Mouse (Mus musculus) midbrain, embryonic 11.5 days (tissue): ENCODE data around the gene Ank2. TPM values are rescaled to one million over a fixed set of nuclear protein-coding genes. Genes with fewer than 3 reads are reported as not detected.
A peak's percentile ranks its signal among the peaks of the same experiment; 100 is the strongest.

Experiments used
- ATAC-seq: fragments of 200-750 bp; cut with Nextera tagmentation; 2 replicates; pipeline ENCODE4 v1.8.0; 2017; ENCODE audit warnings: moderate TSS enrichment, moderate library complexity; ENCODE audit not compliant: low FRiP score
- DNase-seq: peaks from one replicate; pipeline ENCODE4 v3.0.0; 2015; ENCODE audit warnings: low spot score; ENCODE audit errors: missing footprints
- H3K27ac ChIP-seq: fragments of 300-500 bp; sonication (generic); 2 replicates; pipeline ENCODE4 v1.5.1; 2014; ENCODE audit warnings: low read depth, low read length
- H3K27me3 ChIP-seq: fragments of 300-500 bp; sonication (generic); 2 replicates; pipeline ENCODE4 v1.6.1; 2014; ENCODE audit warnings: mild to moderate bottlenecking, low read length, moderate library complexity, mixed read lengths; ENCODE audit not compliant: control insufficient read depth, insufficient read depth
- H3K36me3 ChIP-seq: fragments of 300-500 bp; sonication (generic); 2 replicates; pipeline ENCODE4 v1.6.1; 2014; ENCODE audit warnings: mild to moderate bottlenecking, low read length, moderate library complexity, mixed read lengths; ENCODE audit not compliant: control insufficient read depth, insufficient read depth
- H3K4me1 ChIP-seq: fragments of 300-500 bp; sonication (generic); 2 replicates; pipeline ENCODE4 v1.6.1; 2014; ENCODE audit warnings: low read length; ENCODE audit not compliant: control insufficient read depth, insufficient read depth
- H3K4me2 ChIP-seq: fragments of 300-500 bp; sonication (generic); 2 replicates; pipeline ENCODE4 v1.6.1; 2014; ENCODE audit warnings: mild to moderate bottlenecking, moderate library complexity
- H3K4me3 ChIP-seq: fragments of 300-500 bp; sonication (generic); 2 replicates; pipeline ENCODE4 v1.5.1; 2014; ENCODE audit warnings: low read depth, low read length
- H3K9ac ChIP-seq: fragments of 300-500 bp; sonication (generic); 2 replicates; pipeline ENCODE4 v1.6.1; 2014; ENCODE audit warnings: low read length
- H3K9me3 ChIP-seq: fragments of 300-500 bp; sonication (generic); 2 replicates; pipeline ENCODE4 v1.6.1; 2016; ENCODE audit warnings: low read length; ENCODE audit not compliant: control insufficient read depth
- WGBS: fragments of 180-500 bp; shearing (Covaris S2); extraction: QIAGEN DNeasy Blood & Tissue Kit; methylation state at CpG from one replicate; pipeline ENCODE4 v1.1.7; 2014; 5-methylcytosine and 5-hydroxymethylcytosine counted together
- polyA plus RNA-seq: library from polyadenylated mRNA; unstranded; fragments of >200 nt; fragmentation: Nextera tagmentation; extraction: Ambion mirVana; gene quantifications from 2 replicates; pipeline ENCODE4 v1.2.1, GENCODE M21; 2014

Ank2 gene
- polyA plus RNA-seq, 1 experiment from 2014 or later = 66.6 TPM

GRCm38 (mm10) chr3:127161998-127162712 lies 337.0 kb downstream of the Ank2 start:
- H3K4me3 ChIP-seq = peak overlapping the region; percentile 59
- peak; percentile 91 for ATAC-seq
- under 1% methylated on average over 41 of the region's 41 CpGs for WGBS
- peak; percentile 98 for DNase-seq
- H3K27ac ChIP-seq = no peak overlapping the region
- peaks cover 9% of the 10 kb centered on the region for H3K27me3 ChIP-seq
- peak overlapping the region; percentile 59 for H3K9ac ChIP-seq
- no peaks in the 10 kb centered on the region for H3K36me3 ChIP-seq
- peak overlapping the region; percentile 100 for H3K4me2 ChIP-seq
- no peaks in the 10 kb centered on the region for H3K9me3 ChIP-seq
- H3K4me1 ChIP-seq = peaks cover 11% of the 10 kb centered on the region

DNA sequence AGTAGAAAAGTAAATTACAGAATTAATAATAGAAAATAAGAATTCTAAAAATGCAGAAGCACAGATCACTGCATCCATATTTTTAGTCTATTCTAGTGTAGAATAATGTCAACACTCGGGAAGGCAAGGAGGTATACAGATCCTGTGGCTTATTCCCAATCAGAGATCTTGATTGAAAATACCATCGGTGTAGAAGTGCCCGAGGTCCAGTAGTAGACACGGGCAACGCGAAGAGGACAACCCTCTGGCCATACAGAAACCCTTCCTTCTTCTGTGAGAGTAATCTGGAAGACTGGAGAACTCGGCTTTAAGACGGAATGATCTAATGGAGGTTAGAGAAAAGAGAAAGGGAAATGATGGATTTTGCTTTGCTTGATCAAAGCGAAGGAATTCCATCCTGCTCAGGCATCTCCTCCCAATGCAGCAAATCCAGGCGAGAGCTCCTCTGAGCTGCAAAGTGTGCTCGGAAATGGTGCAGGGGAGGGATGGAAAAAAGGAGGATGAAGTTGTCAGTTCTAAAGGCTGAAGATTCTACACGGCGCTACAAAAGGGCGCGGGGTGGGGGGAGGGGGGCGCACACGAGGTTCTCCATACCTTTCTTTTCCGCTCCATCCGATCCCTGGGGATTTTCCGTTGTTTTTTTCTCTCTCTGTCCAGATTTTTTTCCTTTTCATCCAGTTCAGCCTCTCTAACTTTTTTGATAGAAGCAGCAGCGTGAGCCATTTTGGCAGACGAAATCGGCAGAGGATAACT lies 337.9 kb downstream of the Ank2 start:
- WGBS = 5% methylated on average over 23 of the region's 23 CpGs
- Histone ChIP-seq H3K4me3 (peak overlapping the region; percentile 59), H3K4me2 (peak overlapping the region; percentile 100), H3K27ac (no peak overlapping the region), H3K9ac (peak overlapping the region; percentile 59), H3K9me3 (no peaks in the 10 kb centered on the region), H3K27me3 (peaks cover 9% of the 10 kb centered on the region), H3K4me1 (peaks cover 11% of the 10 kb centered on the region), H3K36me3 (no peaks in the 10 kb centered on the region)
- ATAC-seq (peak; percentile 29; the same call in 1 of the 2 replicates), DNase-seq (peak; percentile 87)

DNA sequence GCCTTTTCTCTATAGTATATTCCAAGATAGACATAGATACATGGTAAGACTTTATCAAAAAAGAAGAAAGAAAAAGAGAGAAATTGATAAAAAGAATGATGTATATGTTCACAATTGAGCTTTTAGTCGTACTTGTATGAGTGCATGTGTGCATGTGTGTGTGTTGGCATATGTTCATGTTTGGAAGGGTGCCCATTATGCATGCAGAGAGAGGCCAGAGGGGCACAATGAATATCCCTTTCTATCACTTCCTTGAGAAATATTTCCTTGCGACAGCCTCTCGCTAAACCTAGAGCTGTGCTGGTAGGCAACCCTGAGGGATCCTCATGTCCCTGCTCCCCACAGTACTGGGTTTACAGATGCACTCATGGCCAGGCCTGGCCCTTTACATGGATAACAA lies 341.4 kb downstream of the Ank2 start:
- DNase-seq (no peak), ATAC-seq (no peak)
- Histone ChIP-seq H3K9me3 (no peaks in the 10 kb centered on the region), H3K4me1 (peaks cover 11% of the 10 kb centered on the region), H3K27me3 (peaks cover 6% of the 10 kb centered on the region), H3K27ac (no peak overlapping the region), H3K4me2 (no peak overlapping the region), H3K9ac (no peak overlapping the region), H3K4me3 (no peak overlapping the region), H3K36me3 (no peaks in the 10 kb centered on the region)
- 94% methylated on average over 3 of the region's 3 CpGs for WGBS

GRCm38 (mm10) chr3:127156080-127156479 lies 343.1 kb downstream of the Ank2 start:
- WGBS = 86% methylated on average over 9 of the region's 9 CpGs
- H3K27ac ChIP-seq = no peak overlapping the region
- H3K9ac ChIP-seq = no peak overlapping the region
- ATAC-seq (no peak), DNase-seq (peak; percentile 10)
- H3K4me2 ChIP-seq = no peak overlapping the region
- H3K4me3 ChIP-seq = no peak overlapping the region
- H3K27me3 ChIP-seq = peaks cover 2% of the 10 kb centered on the region; the same call in 1 of the 2 replicates
- peaks cover under 1% of the 10 kb centered on the region for H3K4me1 ChIP-seq
- no peaks in the 10 kb centered on the region for H3K36me3 ChIP-seq
- H3K9me3 ChIP-seq = no peaks in the 10 kb centered on the region

DNA sequence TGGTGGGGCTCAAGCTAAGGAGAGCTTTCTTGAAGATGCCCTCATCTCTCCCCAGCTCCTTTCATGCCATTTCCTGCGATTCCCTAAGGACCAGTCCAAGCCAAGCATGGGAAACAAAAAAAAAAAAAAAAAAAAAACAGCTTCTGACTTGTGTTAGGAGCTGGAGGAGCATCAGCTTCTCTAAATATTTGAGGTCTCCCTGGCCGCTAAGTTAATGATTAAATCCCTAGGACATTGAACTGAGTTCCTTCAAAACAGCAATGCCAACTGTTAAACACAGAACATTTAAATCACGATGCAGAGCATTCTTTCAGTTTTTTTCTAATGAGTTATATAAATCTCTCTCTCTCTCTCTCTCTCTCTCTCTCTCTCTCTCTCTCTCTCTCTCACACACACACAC lies 345.3 kb downstream of the Ank2 start:
- no peak overlapping the region for H3K4me2 ChIP-seq
- no peak overlapping the region for H3K9ac ChIP-seq
- no peak for ATAC-seq
- H3K4me1 ChIP-seq = no peaks in the 10 kb centered on the region
- no peaks in the 10 kb centered on the region for H3K36me3 ChIP-seq
- no peaks in the 10 kb centered on the region for H3K9me3 ChIP-seq
- no peak for DNase-seq
- no peaks in the 10 kb centered on the region for H3K27me3 ChIP-seq
- WGBS = 88% methylated on average over 3 of the region's 3 CpGs
- no peak overlapping the region for H3K27ac ChIP-seq
- no peak overlapping the region for H3K4me3 ChIP-seq

GRCm38 (mm10) chr3:127153443-127153842 lies 345.7 kb downstream of the Ank2 start:
- Histone ChIP-seq H3K4me1 (no peaks in the 10 kb centered on the region), H3K9ac (no peak overlapping the region), H3K36me3 (no peaks in the 10 kb centered on the region), H3K27me3 (no peaks in the 10 kb centered on the region), H3K27ac (no peak overlapping the region), H3K4me3 (no peak overlapping the region), H3K9me3 (no peaks in the 10 kb centered on the region), H3K4me2 (no peak overlapping the region)
- ATAC-seq (no peak), DNase-seq (peak; percentile 14)
- WGBS = 95% methylated on average over 3 of the region's 3 CpGs

- Histone ChIP-seq H3K4me2 (no peak overlapping the region), H3K27ac (no peak overlapping the region), H3K9me3 (no peaks in the 10 kb centered on the region), H3K36me3 (no peaks in the 10 kb centered on the region), H3K4me1 (no peaks in the 10 kb centered on the region), H3K27me3 (no peaks in the 10 kb centered on the region), H3K4me3 (no peak overlapping the region), H3K9ac (no peak overlapping the region)
- ATAC-seq = no peak
- WGBS = 87% methylated on average over 3 of the region's 3 CpGs
- no peak for DNase-seq
Observed at GRCm38 (mm10) chr3:127148648-127149047, 350.5 kb downstream of the Ank2 start.

GRCm38 (mm10) chr3:127140590-127140989 lies 358.6 kb downstream of the Ank2 start:
- 92% methylated on average over 9 of the region's 9 CpGs for WGBS
- H3K4me2 ChIP-seq = no peak overlapping the region
- H3K9me3 ChIP-seq = no peaks in the 10 kb centered on the region
- no peaks in the 10 kb centered on the region for H3K36me3 ChIP-seq
- no peaks in the 10 kb centered on the region for H3K27me3 ChIP-seq
- no peak overlapping the region for H3K9ac ChIP-seq
- DNase-seq (no peak), ATAC-seq (no peak)
- H3K4me3 ChIP-seq = no peak overlapping the region
- no peaks in the 10 kb centered on the region; the same call in 1 of the 2 replicates for H3K4me1 ChIP-seq
- H3K27ac ChIP-seq = no peak overlapping the region

DNA sequence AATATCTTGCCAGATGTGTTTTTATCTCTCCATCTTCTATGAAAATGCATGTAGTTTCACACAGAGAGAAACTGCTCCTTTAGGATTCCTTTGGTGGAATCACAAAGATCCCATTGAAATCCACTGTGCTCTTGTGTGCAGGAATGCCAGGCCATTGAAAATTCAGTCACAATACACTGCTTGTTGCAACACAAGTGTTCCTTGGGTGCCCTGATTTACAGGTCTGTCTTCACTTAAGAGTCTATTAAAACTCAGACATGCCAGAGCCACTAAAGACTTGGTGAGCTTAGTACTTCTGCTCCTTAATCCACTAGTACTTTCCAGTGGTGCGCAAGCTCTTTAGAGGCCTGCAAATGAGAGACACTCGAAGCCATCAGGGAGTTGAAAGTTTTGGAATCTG lies 359.5 kb downstream of the Ank2 start:
- DNase-seq = peak; percentile 49
- H3K36me3 ChIP-seq = no peaks in the 10 kb centered on the region
- no peak overlapping the region for H3K9ac ChIP-seq
- no peak overlapping the region for H3K4me3 ChIP-seq
- H3K4me2 ChIP-seq = no peak overlapping the region
- WGBS = 74% methylated on average over 2 of the region's 2 CpGs
- no peaks in the 10 kb centered on the region for H3K27me3 ChIP-seq
- no peak for ATAC-seq
- no peak overlapping the region for H3K27ac ChIP-seq
- no peaks in the 10 kb centered on the region; the same call in 1 of the 2 replicates for H3K4me1 ChIP-seq
- H3K9me3 ChIP-seq = no peaks in the 10 kb centered on the region
